Mouse (Mus musculus): ENCODE measurements at regions not wholly inside any gene's neighbourhood (a gene's known extent, or its start where the extent isn't known, plus 50 kb on each side); places are given as distances from the start of the nearest gene placed in this dataset.
"Not testable (repeated sequence)": the region's sequence is repeated elsewhere in the genome, so short reads cannot be mapped to it uniquely, and the experiment has no call there.

- peak; percentile 2 for DNase-seq (ENCODE audit: low read depth)
Observed at GRCm38 (mm10) chr6:68370010-68370409, 834.4 kb upstream of the Tacstd2 start.

GRCm38 (mm10) chr6:68339846-68340245 is 804.2 kb upstream of the Tacstd2 start:
- peak; percentile 6 for DNase-seq (ENCODE audit: low read depth)

- DNase-seq (ENCODE audit: low read depth) = not testable (repeated sequence)
Observed at GRCm38 (mm10) chr6:68339205-68339604, 803.6 kb upstream of the Tacstd2 start.

- no peak for DNase-seq (ENCODE audit: low read depth)
Observed at GRCm38 (mm10) chr6:68311409-68311808, 775.8 kb upstream of the Tacstd2 start.

- no peak for DNase-seq (ENCODE audit: low read depth)
Observed at GRCm38 (mm10) chr6:68302133-68302532, 766.5 kb upstream of the Tacstd2 start.

- no peak for DNase-seq (ENCODE audit: low read depth)
Observed at GRCm38 (mm10) chr6:68256725-68257124, 721.1 kb upstream of the Tacstd2 start.

GRCm38 (mm10) chr6:68256151-68256550 is 720.6 kb upstream of the Tacstd2 start:
- no peak for DNase-seq (ENCODE audit: low read depth)

GRCm38 (mm10) chr6:68252730-68253129 is 717.1 kb upstream of the Tacstd2 start:
- no peak for DNase-seq (ENCODE audit: low read depth)

GRCm38 (mm10) chr6:68251320-68251719 is 715.7 kb upstream of the Tacstd2 start:
- DNase-seq (ENCODE audit: low read depth) = not testable (repeated sequence)

GRCm38 (mm10) chr6:68250392-68250791 is 714.8 kb upstream of the Tacstd2 start:
- peak; percentile 86 for DNase-seq (ENCODE audit: low read depth)

- peak; percentile 80 for DNase-seq (ENCODE audit: low read depth)
Observed at GRCm38 (mm10) chr6:68249259-68249658, 713.7 kb upstream of the Tacstd2 start.

- peak; percentile 80 for DNase-seq (ENCODE audit: low read depth)
Observed at GRCm38 (mm10) chr6:68248018-68248533, 712.5 kb upstream of the Tacstd2 start.

GRCm38 (mm10) chr6:68242749-68243148 is 707.2 kb upstream of the Tacstd2 start:
- DNase-seq (ENCODE audit: low read depth) = not testable (repeated sequence)

GRCm38 (mm10) chr6:68219685-68220084 is 684.1 kb upstream of the Tacstd2 start:
- no peak for DNase-seq (ENCODE audit: low read depth)

GRCm38 (mm10) chr6:68201448-68201847 is 665.9 kb upstream of the Tacstd2 start:
- peak; percentile 66 for DNase-seq (ENCODE audit: low read depth)

- DNase-seq (ENCODE audit: low read depth) = peak; percentile 5
Observed at GRCm38 (mm10) chr6:68198031-68198430, 662.4 kb upstream of the Tacstd2 start.

- no peak for DNase-seq (ENCODE audit: low read depth)
Observed at GRCm38 (mm10) chr6:68164792-68165191, 629.2 kb upstream of the Tacstd2 start.

GRCm38 (mm10) chr6:68164111-68164510 is 628.5 kb upstream of the Tacstd2 start:
- not testable (repeated sequence) for DNase-seq (ENCODE audit: low read depth)

- no peak for DNase-seq (ENCODE audit: low read depth)
Observed at GRCm38 (mm10) chr6:68151569-68151968, 616.0 kb upstream of the Tacstd2 start.

GRCm38 (mm10) chr6:68102481-68102880 is 566.9 kb upstream of the Tacstd2 start:
- DNase-seq (ENCODE audit: low read depth) = peak; percentile 12
